ENCODE assay signal across 21 mouse cellular contexts in genomic region chr1:62760565-62760964, GRCm38 (mm10). TPM values are rescaled to one million over a fixed set of nuclear protein-coding genes. Genes with fewer than 3 reads are reported as not detected.
A peak's percentile ranks its signal among the peaks of the same experiment; 100 is the strongest.
DNase-seq lines count a peak whose midpoint lies in the region; ATAC-seq lines count a peak whose summit lies in the region.
"Had no signal": no experiment of that assay in that cellular context is flagged by ENCODE, and none has a peak within 500 bp of the region (broad histone marks: within the 10 kb centered on the region; RNA-seq: fewer than 3 reads in every experiment).

No protein-coding gene starts in this region.

- H3K27me3 ChIP-seq in lung, embryonic 15.5 days, result no peaks in the 10 kb centered on the region
- H3K27me3 ChIP-seq in embryonic facial prominence, embryonic 10.5 days (replicated peaks; ENCODE audit: low read depth, poor library complexity, severe bottlenecking), result peaks cover 12% of the 10 kb centered on the region; the same call in 1 of the 2 replicates
- H3K27me3 ChIP-seq: forebrain, embryonic 15.5 days; heart, embryonic 12.5 days; intestine, embryonic 15.5 days had no signal

- H3K27ac ChIP-seq in lung, embryonic 15.5 days, result no peak overlapping the region
- H3K27ac ChIP-seq in embryonic facial prominence, embryonic 10.5 days (replicated peaks), result peak overlapping the region; percentile 57
- H3K27ac ChIP-seq: forebrain, embryonic 15.5 days; heart, adult 2 months; hindbrain, embryonic 12.5 days; hindbrain, postnatal 0 days; intestine, embryonic 15.5 days had no signal

- intact Hi-C loops in heart, postnatal 14 days (cut with DNase I), result no loop called here

- H3K9ac ChIP-seq in lung, embryonic 15.5 days, result no peak overlapping the region
- H3K9ac ChIP-seq: forebrain, embryonic 15.5 days; heart, embryonic 12.5 days; hindbrain, embryonic 12.5 days; intestine, embryonic 15.5 days had no signal

- no peak overlapping the region for H3K4me2 ChIP-seq in lung, embryonic 15.5 days
- H3K4me2 ChIP-seq: forebrain, embryonic 15.5 days; heart, embryonic 12.5 days; hindbrain, embryonic 12.5 days; intestine, embryonic 15.5 days had no signal

- H3K9me3 ChIP-seq in lung, embryonic 15.5 days, result no peaks in the 10 kb centered on the region
- H3K9me3 ChIP-seq in embryonic facial prominence, embryonic 10.5 days, result no peaks in the 10 kb centered on the region
- H3K9me3 ChIP-seq: forebrain, embryonic 15.5 days; heart, embryonic 12.5 days; hindbrain, embryonic 12.5 days; intestine, embryonic 15.5 days had no signal

- peak; percentile 84 for DNase-seq in heart, adult 11 months
- DNase-seq in heart, postnatal 14 days, result no peak
- DNase-seq in lung, postnatal 4 days, result no peak
- DNase-seq in embryonic facial prominence, embryonic 10.5 days (ENCODE audit: low spot score), result no peak
- no peak for DNase-seq in retina, postnatal 1 day
- DNase-seq: adrenal gland, postnatal 10 days; cerebellum, adult 11-12 months; cerebellum, adult 9-10 months; cerebellum, postnatal 36 days; gastrocnemius, postnatal 10 days; heart, adult 2 months; heart, postnatal 4 days; kidney, adult 18-20 months had no signal

- H3K4me3 ChIP-seq in lung, embryonic 15.5 days, result no peak overlapping the region
- H3K4me3 ChIP-seq in embryonic facial prominence, embryonic 10.5 days, result no peak overlapping the region
- H3K4me3 ChIP-seq: forebrain, embryonic 15.5 days; heart, adult 2 months; heart, embryonic 12.5 days; hindbrain, embryonic 12.5 days; intestine, embryonic 15.5 days had no signal

- WGBS in lung, embryonic 15.5 days, result 41% methylated on average over 17 of the region's 17 CpGs
- 80% methylated on average over 17 of the region's 17 CpGs for WGBS in embryonic facial prominence, embryonic 10.5 days

- H3K4me1 ChIP-seq in lung, embryonic 15.5 days, result peaks cover 16% of the 10 kb centered on the region
- peaks cover 31% of the 10 kb centered on the region for H3K4me1 ChIP-seq in embryonic facial prominence, embryonic 10.5 days
- H3K4me1 ChIP-seq: forebrain, embryonic 15.5 days; intestine, embryonic 15.5 days had no signal

- H3K36me3 ChIP-seq in lung, embryonic 15.5 days, result 0 out of 2 replicates have a peak, but pooled peaks cover 10% of the 10 kb centered on the region
- peaks cover 46% of the 10 kb centered on the region for H3K36me3 ChIP-seq in embryonic facial prominence, embryonic 10.5 days (replicated peaks)
- H3K36me3 ChIP-seq: forebrain, embryonic 15.5 days; heart, embryonic 12.5 days had no signal

- ATAC-seq in lung, embryonic 15.5 days (ENCODE audit: borderline replicate concordance, extremely low read depth, low FRiP score, low TSS enrichment), result peak; percentile 43; the same call in 1 of the 2 replicates
- no peak for ATAC-seq in inflammation-experienced regulatory T-cells, adult 6 months
- ATAC-seq: CD4-positive, CD25-positive, alpha-beta regulatory T cell, adult 4 months; forebrain, embryonic 15.5 days; hindbrain, postnatal 0 days had no signal

RNA-seq across cellular contexts. Expression of gene Nrp2, which starts 57.5 kb away (rescaled TPM):
- 10 to 100 TPM; 41.9 to 56.8 TPM for total RNA-seq in heart, postnatal 14 days (2021)
- polyA plus RNA-seq in lung, embryonic 15.5 days (2015; fragmentation: Nextera tagmentation; extraction: Ambion mirVana), result 11.5 and 12.4 TPM in 2 replicates
- polyA plus RNA-seq in embryonic facial prominence, embryonic 10.5 days (2016; fragmentation: Nextera tagmentation; extraction: Ambion mirVana), result 20.5 and 21.4 TPM in 2 replicates
- under 1 TPM in 1 of 3 experiments, not detected in 2; 0.05 TPM for polyA plus RNA-seq in inflammation-experienced regulatory T-cells, adult 6 months (2017; shearing (Covaris generic))

Comparison
In these comparisons a context has a peak if more than half of its experiments do, and no peak if none do; other contexts are left out.
1. RNA of gene Nrp2, which starts 57.5 kb away (polyA plus RNA-seq): 20.5 to 21.4 TPM in embryonic facial prominence, embryonic 10.5 days and 11.5 to 12.4 TPM in lung, embryonic 15.5 days; 0.05 TPM in inflammation-experienced regulatory T-cells, adult 6 months; every median in the first group is over 10 times any median in the second.